Mouse (Mus musculus) limb, embryonic 14.5 days (tissue): ENCODE results near the gene Yipf7. TPM values are rescaled to one million over a fixed set of nuclear protein-coding genes. Genes with fewer than 3 reads are reported as not detected.

ENCODE experiments used
- ATAC-seq: fragments of 200-750 bp; cut with Nextera tagmentation; 2 replicates; pipeline ENCODE4 v1.8.0; 2017; ENCODE audit warnings: low read depth, moderate number of reproducible peaks, moderate TSS enrichment; ENCODE audit not compliant: low FRiP score
- DNase-seq: peaks from one replicate; pipeline ENCODE4 v3.0.0-alpha.2; 2015; ENCODE audit warnings: low spot score
- H3K27ac ChIP-seq: fragments of 300-500 bp; sonication (generic); replicated peaks from 2 replicates; pipeline ENCODE4 v1.5.1; 2014; ENCODE audit warnings: low read depth, mild to moderate bottlenecking, low read length, moderate library complexity, mixed read lengths
- H3K27me3 ChIP-seq: fragments of 300-500 bp; sonication (generic); 2 replicates; pipeline ENCODE4 v1.6.1; 2014; ENCODE audit warnings: low read length, mixed read lengths; ENCODE audit not compliant: control insufficient read depth, insufficient read depth
- H3K36me3 ChIP-seq: fragments of 300-500 bp; sonication (generic); 2 replicates; pipeline ENCODE4 v1.6.1; 2014; ENCODE audit warnings: mild to moderate bottlenecking, low read length, moderate library complexity, mixed read lengths; ENCODE audit not compliant: control insufficient read depth, insufficient read depth
- H3K4me1 ChIP-seq: fragments of 300-500 bp; sonication (generic); 2 replicates; pipeline ENCODE4 v1.6.1; 2014; ENCODE audit warnings: antibody characterized with exemption, low read length, mixed read lengths; ENCODE audit not compliant: control insufficient read depth, insufficient read depth
- H3K4me2 ChIP-seq: fragments of 300-500 bp; sonication (generic); replicated peaks from 2 replicates; pipeline ENCODE4 v1.6.1; 2014; ENCODE audit warnings: low read depth, mild to moderate bottlenecking, low read length, moderate library complexity; ENCODE audit not compliant: severe bottlenecking
- H3K4me3 ChIP-seq: fragments of 300-500 bp; sonication (generic); replicated peaks from 2 replicates; pipeline ENCODE4 v1.5.1; 2014; ENCODE audit warnings: low read length
- H3K9ac ChIP-seq: fragments of 300-500 bp; sonication (generic); 2 replicates; pipeline ENCODE4 v1.6.1; 2014; ENCODE audit warnings: mild to moderate bottlenecking, low read depth, low read length, moderate library complexity; ENCODE audit not compliant: severe bottlenecking
- H3K9me3 ChIP-seq: fragments of 300-500 bp; sonication (generic); 2 replicates; pipeline ENCODE4 v1.6.1; 2016; ENCODE audit warnings: low read length; ENCODE audit not compliant: control insufficient read depth
- POLR2A ChIP-seq: fragments of 200-500 bp; IDR thresholded peaks from 2 replicates; pipeline ENCODE4 v1.8.0; 2012; ENCODE audit warnings: inconsistent platforms, mild to moderate bottlenecking, moderate library complexity, borderline replicate concordance; ENCODE audit not compliant: insufficient read depth, insufficient read length; ENCODE audit errors: extremely low read depth
- WGBS: fragments of 180-500 bp; shearing (Covaris S2); extraction: QIAGEN DNeasy Blood & Tissue Kit; methylation state at CpG from one replicate; pipeline ENCODE4 v1.1.7; 2014; 5-methylcytosine and 5-hydroxymethylcytosine counted together
- polyA plus RNA-seq, 2 experiments: library from polyadenylated mRNA; depleted of rRNA in 1 of 2; stranded (reverse) in 1 of 2; unstranded in 1 of 2; fragments of >200 nt; fragmentation: Nextera tagmentation in 1 of 2; extraction: Ambion mirVana in 1 of 2; gene quantifications; 2 replicates each; pipeline versions ENCODE4 v1.2.1 to v1.2.3; 2012 to 2014

The Yipf7 gene
- polyA plus RNA-seq, 2 experiments = 0.74 to 0.82 TPM

- Histone ChIP-seq H3K4me1 (no peaks in the 10 kb centered on the region), H3K4me3 (no peak overlapping the region), H3K36me3 (no peaks in the 10 kb centered on the region), H3K9ac (no peak overlapping the region), H3K27ac (no peak overlapping the region), H3K27me3 (no peaks in the 10 kb centered on the region), H3K9me3 (no peaks in the 10 kb centered on the region), H3K4me2 (no peak overlapping the region)
- WGBS = 87% methylated on average over 3 of the region's 3 CpGs
- ATAC-seq = no peak
- no peak for DNase-seq
- TF ChIP-seq POLR2A = no peak
Observed at GRCm38 (mm10) chr5:69507045-69507444, 35.4 kb downstream of the Yipf7 start.

- Histone ChIP-seq H3K9me3 (no peaks in the 10 kb centered on the region), H3K4me1 (no peaks in the 10 kb centered on the region), H3K4me3 (no peak overlapping the region), H3K36me3 (no peaks in the 10 kb centered on the region), H3K9ac (no peak overlapping the region), H3K27ac (no peak overlapping the region), H3K27me3 (no peaks in the 10 kb centered on the region), H3K4me2 (no peak overlapping the region)
- DNase-seq (no peak), ATAC-seq (no peak)
- TF ChIP-seq POLR2A = no peak
Observed at GRCm38 (mm10) chr5:69489046-69489445, 53.4 kb downstream of the Yipf7 start.

DNA sequence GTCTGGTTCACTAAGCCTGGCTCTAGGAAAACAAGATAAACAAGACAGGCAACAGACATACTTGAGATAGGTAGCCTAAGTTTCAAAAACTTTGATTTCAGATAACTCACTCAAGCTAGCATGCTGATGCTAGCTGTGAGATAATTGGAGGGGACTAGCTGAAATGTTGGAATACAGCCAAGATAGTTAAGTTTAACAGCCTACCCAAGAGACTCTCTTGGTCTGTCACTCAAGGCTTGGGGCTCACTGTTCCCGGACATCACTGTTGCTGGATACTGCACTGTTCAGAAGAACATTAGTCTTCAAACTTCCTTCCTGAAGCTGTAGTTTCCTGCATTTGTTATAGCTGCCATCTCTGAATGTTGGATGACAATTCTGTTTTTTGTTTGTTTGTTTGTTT is 74.9 kb downstream of the Yipf7 start:
- H3K9ac ChIP-seq = no peak overlapping the region
- H3K4me3 ChIP-seq = no peak overlapping the region
- no peaks in the 10 kb centered on the region for H3K4me1 ChIP-seq
- 32% methylated on average over 1 of the region's 1 CpGs for whole genome bisulfite sequencing
- no peaks in the 10 kb centered on the region for H3K36me3 ChIP-seq
- H3K27me3 ChIP-seq = no peaks in the 10 kb centered on the region
- TF ChIP-seq POLR2A = no peak
- ATAC-seq (no peak), DNase-seq (no peak)
- no peak overlapping the region for H3K27ac ChIP-seq
- H3K9me3 ChIP-seq = no peaks in the 10 kb centered on the region
- H3K4me2 ChIP-seq = no peak overlapping the region

Other genes with a start within 250 kb of the Yipf7 start
- gene Kctd8, start 201.0 kb downstream of the Yipf7 start, polyA plus RNA-seq (2012; rRNA removed) = 1.4 and 2.3 TPM in 2 replicates
- gene Kctd8, start 201.0 kb downstream of the Yipf7 start, polyA plus RNA-seq (2014; fragmentation: Nextera tagmentation; extraction: Ambion mirVana) = 1.2 and 2.4 TPM in 2 replicates
- gene Guf1, start 14.3 kb upstream of the Yipf7 start, polyA plus RNA-seq (2012; rRNA removed) = 66.4 and 70.0 TPM in 2 replicates
- 47.3 and 59.9 TPM in 2 replicates for gene Guf1, start 14.3 kb upstream of the Yipf7 start, polyA plus RNA-seq (2014; fragmentation: Nextera tagmentation; extraction: Ambion mirVana)
- gene Gnpda2, start 49.7 kb upstream of the Yipf7 start, polyA plus RNA-seq (2012; rRNA removed) = 21.1 and 25.2 TPM in 2 replicates
- gene Gnpda2, start 49.7 kb upstream of the Yipf7 start, polyA plus RNA-seq (2014; fragmentation: Nextera tagmentation; extraction: Ambion mirVana) = 53.4 and 54.4 TPM in 2 replicates